Mouse (Mus musculus) kidney, adult 11 months (tissue): Measurements from ENCODE around the gene Gm4064.
"Not testable (repeated sequence)": the region's sequence is repeated elsewhere in the genome, so short reads cannot be mapped to it uniquely, and the experiment has no call there.

Experiments
- DNase-seq: peaks from one replicate; pipeline ENCODE4 v3.0.0; 2022

Gene Gm4064

GRCm38 (mm10) chrY:2796105-2796504 lies at the start of gene Gm4064:
Gene Gm4064 (minus strand): TSS chrY:2796205.
- DNase-seq: not testable (repeated sequence)

DNA sequence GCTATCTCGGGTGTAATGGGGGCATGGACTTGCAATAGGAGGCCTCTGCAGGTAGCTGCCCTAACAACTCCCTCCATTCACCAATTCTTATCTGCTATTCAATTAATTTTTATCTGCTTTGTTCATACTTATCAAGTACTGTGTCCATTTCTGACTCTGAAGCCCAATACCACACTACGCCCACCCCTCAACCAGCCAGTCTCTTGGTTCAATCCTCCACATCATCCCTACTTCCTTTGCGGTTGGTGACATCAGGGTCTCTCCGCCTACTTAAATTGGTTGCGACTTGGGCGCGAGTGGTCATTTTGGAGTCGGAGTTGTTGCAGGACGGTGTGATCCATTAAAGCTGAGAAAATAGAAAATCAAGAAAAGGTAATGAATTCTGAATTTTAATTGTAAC lies 34.4 kb upstream of the Gm4064 start, which contains the start of the genes Rbmy and Gm10256:
TSS of gene Rbmy (plus strand) at position 301 of the 400 bp plus-strand sequence.
TSS of gene Gm10256 (plus strand) at position 320 of the 400 bp plus-strand sequence.
- not testable (repeated sequence) for DNase-seq
